Mouse (Mus musculus): ENCODE measurements around the gene Exoc3l2. TPM values are rescaled to one million over a fixed set of nuclear protein-coding genes. Genes with fewer than 3 reads are reported as not detected.
"Not testable (repeated sequence)": the region's sequence is repeated elsewhere in the genome, so short reads cannot be mapped to it uniquely, and the experiment has no call there.

Exoc3l2 gene
- polyA plus RNA-seq, 1 experiment from 2014 or later: 0.46 TPM

GRCm38 (mm10) chr7:19506969-19507611 lies 44.0 kb downstream of the Exoc3l2 start:
- no peaks in the 10 kb centered on the region for H3K9me3 ChIP-seq (ENCODE audit: control insufficient read depth, low read length)
- WGBS: 1% methylated on average over 71 of the region's 71 CpGs
- peak overlapping the region; percentile 78 for H3K4me3 ChIP-seq (ENCODE audit: low read length)
- peak overlapping the region; percentile 81 for H3K9ac ChIP-seq (ENCODE audit: low read depth, low read length)
- H3K27me3 ChIP-seq (replicated peaks; ENCODE audit: control insufficient read depth, insufficient read depth, low read length): no peaks in the 10 kb centered on the region
- no peak overlapping the region for H3K27ac ChIP-seq (ENCODE audit: low read length)
- ATAC-seq: no peak
- peak overlapping the region; percentile 97 for H3K4me2 ChIP-seq (ENCODE audit: low read depth, low read length)
- no peaks in the 10 kb centered on the region for H3K36me3 ChIP-seq (ENCODE audit: control insufficient read depth, insufficient read depth, low read length)
- peaks cover 17% of the 10 kb centered on the region for H3K4me1 ChIP-seq (ENCODE audit: control insufficient read depth, insufficient read depth, low read length)

- H3K27me3 ChIP-seq (replicated peaks; ENCODE audit: control insufficient read depth, insufficient read depth, low read length): no peaks in the 10 kb centered on the region
- H3K4me3 ChIP-seq (ENCODE audit: low read length): peak overlapping the region; percentile 78
- peak overlapping the region; percentile 97 for H3K4me2 ChIP-seq (ENCODE audit: low read depth, low read length)
- WGBS: 4% methylated on average over 18 of the region's 18 CpGs
- no peaks in the 10 kb centered on the region for H3K36me3 ChIP-seq (ENCODE audit: control insufficient read depth, insufficient read depth, low read length)
- H3K4me1 ChIP-seq (ENCODE audit: control insufficient read depth, insufficient read depth, low read length): peaks cover 17% of the 10 kb centered on the region
- H3K9me3 ChIP-seq (ENCODE audit: control insufficient read depth, low read length): no peaks in the 10 kb centered on the region
- no peak for ATAC-seq
- no peak overlapping the region; the same call in 1 of the 2 replicates for H3K27ac ChIP-seq (ENCODE audit: low read length)
- H3K9ac ChIP-seq (ENCODE audit: low read depth, low read length): peak overlapping the region; percentile 81
Observed at GRCm38 (mm10) chr7:19507612-19507981, 44.5 kb downstream of the Exoc3l2 start.

- Histone ChIP-seq H3K9me3 (ENCODE audit: control insufficient read depth, low read length) (no peaks in the 10 kb centered on the region), H3K27ac (ENCODE audit: low read length) (peak within 1 kb of the TSS; percentile 82), H3K4me3 (ENCODE audit: low read length) (peak within 1 kb of the TSS; percentile 78), H3K4me2 (ENCODE audit: low read depth, low read length) (peak within 1 kb of the TSS; percentile 97), H3K4me1 (ENCODE audit: control insufficient read depth, insufficient read depth, low read length) (peaks cover 17% of the 10 kb centered on the region), H3K27me3 (replicated peaks; ENCODE audit: control insufficient read depth, insufficient read depth, low read length) (no peaks in the 10 kb centered on the region), H3K36me3 (ENCODE audit: control insufficient read depth, insufficient read depth, low read length) (no peaks in the 10 kb centered on the region), H3K9ac (ENCODE audit: low read depth, low read length) (peak within 1 kb of the TSS; percentile 81)
- under 1% methylated on average over 56 of the region's 56 CpGs for WGBS
- peak; percentile 96 for ATAC-seq
Observed at GRCm38 (mm10) chr7:19508150-19508923, 45.2 kb downstream of the Exoc3l2 start, which contains the start of the genes Bloc1s3 and Trappc6a. Bloc1s3 (minus strand) TSS chr7:19508367. Trappc6a (plus strand) TSS chr7:19508395.

GRCm38 (mm10) chr7:19508924-19509568 lies 45.9 kb downstream of the Exoc3l2 start:
- no peaks in the 10 kb centered on the region for H3K9me3 ChIP-seq (ENCODE audit: control insufficient read depth, low read length)

GRCm38 (mm10) chr7:19509786-19510185 lies 46.7 kb downstream of the Exoc3l2 start:
- no peaks in the 10 kb centered on the region for H3K36me3 ChIP-seq (ENCODE audit: control insufficient read depth, insufficient read depth, low read length)
- no peak overlapping the region for H3K9ac ChIP-seq (ENCODE audit: low read depth, low read length)
- H3K4me2 ChIP-seq (ENCODE audit: low read depth, low read length): peak overlapping the region; percentile 56; the same call in 1 of the 2 replicates
- H3K27me3 ChIP-seq (replicated peaks; ENCODE audit: control insufficient read depth, insufficient read depth, low read length): no peaks in the 10 kb centered on the region
- 91% methylated on average over 7 of the region's 7 CpGs for WGBS
- no peaks in the 10 kb centered on the region for H3K9me3 ChIP-seq (ENCODE audit: control insufficient read depth, low read length)
- no peak for ATAC-seq
- H3K27ac ChIP-seq (ENCODE audit: low read length): no peak overlapping the region
- H3K4me1 ChIP-seq (ENCODE audit: control insufficient read depth, insufficient read depth, low read length): peaks cover 16% of the 10 kb centered on the region
- peak overlapping the region; percentile 78 for H3K4me3 ChIP-seq (ENCODE audit: low read length)

More at GRCm38 (mm10) chr7:19508924-19509568, 45.9 kb downstream of the Exoc3l2 start:
- WGBS: 4% methylated on average over 15 of the region's 15 CpGs
- Histone ChIP-seq H3K27me3 (replicated peaks; ENCODE audit: control insufficient read depth, insufficient read depth, low read length) (no peaks in the 10 kb centered on the region), H3K4me2 (ENCODE audit: low read depth, low read length) (peak overlapping the region; percentile 56), H3K4me1 (ENCODE audit: control insufficient read depth, insufficient read depth, low read length) (peaks cover 16% of the 10 kb centered on the region), H3K4me3 (ENCODE audit: low read length) (peak overlapping the region; percentile 78), H3K27ac (ENCODE audit: low read length) (peak overlapping the region; percentile 3), H3K36me3 (ENCODE audit: control insufficient read depth, insufficient read depth, low read length) (no peaks in the 10 kb centered on the region), H3K9ac (ENCODE audit: low read depth, low read length) (peak overlapping the region; percentile 81)
- peak; percentile 35 for ATAC-seq

GRCm38 (mm10) chr7:19511934-19512333 lies 48.8 kb downstream of the Exoc3l2 start:
- not testable (repeated sequence) for H3K9ac ChIP-seq (ENCODE audit: low read depth, low read length); ATAC-seq; H3K4me2 ChIP-seq (ENCODE audit: low read depth, low read length); H3K4me3 ChIP-seq (ENCODE audit: low read length); H3K36me3 ChIP-seq (ENCODE audit: control insufficient read depth, insufficient read depth, low read length); H3K27me3 ChIP-seq (replicated peaks; ENCODE audit: control insufficient read depth, insufficient read depth, low read length); H3K27ac ChIP-seq (ENCODE audit: low read length); H3K9me3 ChIP-seq (ENCODE audit: control insufficient read depth, low read length)
- WGBS: 86% methylated on average over 6 of the region's 7 CpGs
- H3K4me1 ChIP-seq (ENCODE audit: control insufficient read depth, insufficient read depth, low read length): peaks cover 12% of the 10 kb centered on the region

- Histone ChIP-seq H3K36me3 (ENCODE audit: control insufficient read depth, insufficient read depth, low read length) (no peaks in the 10 kb centered on the region), H3K4me3 (ENCODE audit: low read length) (no peak overlapping the region), H3K27ac (ENCODE audit: low read length) (no peak overlapping the region), H3K4me1 (ENCODE audit: control insufficient read depth, insufficient read depth, low read length) (peaks cover 11% of the 10 kb centered on the region), H3K9me3 (ENCODE audit: control insufficient read depth, low read length) (no peaks in the 10 kb centered on the region), H3K4me2 (ENCODE audit: low read depth, low read length) (no peak overlapping the region), H3K27me3 (replicated peaks; ENCODE audit: control insufficient read depth, insufficient read depth, low read length) (no peaks in the 10 kb centered on the region), H3K9ac (ENCODE audit: low read depth, low read length) (no peak overlapping the region)
- no peak for ATAC-seq
- WGBS: 80% methylated on average over 6 of the region's 6 CpGs
Observed at GRCm38 (mm10) chr7:19512353-19512752, 49.2 kb downstream of the Exoc3l2 start.

- Histone ChIP-seq H3K9me3 (ENCODE audit: control insufficient read depth, low read length) (no peaks in the 10 kb centered on the region), H3K4me2 (ENCODE audit: low read depth, low read length) (peak within 1 kb of the TSS; percentile 42), H3K9ac (ENCODE audit: low read depth, low read length) (peak within 1 kb of the TSS; percentile 55), H3K27me3 (replicated peaks; ENCODE audit: control insufficient read depth, insufficient read depth, low read length) (peaks cover 44% of the 10 kb centered on the region), H3K4me1 (ENCODE audit: control insufficient read depth, insufficient read depth, low read length) (peaks cover 12% of the 10 kb centered on the region), H3K36me3 (ENCODE audit: control insufficient read depth, insufficient read depth, low read length) (no peaks in the 10 kb centered on the region), H3K4me3 (ENCODE audit: low read length) (peak within 1 kb of the TSS; percentile 7; the same call in 1 of the 2 replicates), H3K27ac (ENCODE audit: low read length) (no peak within 1 kb of the TSS)
- 4% methylated on average over 22 of the region's 29 CpGs for WGBS
- peak; percentile 52 for ATAC-seq
Observed at GRCm38 (mm10) chr7:19517652-19518365, 54.7 kb downstream of the Exoc3l2 start, which contains the start of gene Nkpd1. Nkpd1 (plus strand) TSS chr7:19517838.
